Mouse (Mus musculus): ENCODE data around the gene Elf2.

DNA sequence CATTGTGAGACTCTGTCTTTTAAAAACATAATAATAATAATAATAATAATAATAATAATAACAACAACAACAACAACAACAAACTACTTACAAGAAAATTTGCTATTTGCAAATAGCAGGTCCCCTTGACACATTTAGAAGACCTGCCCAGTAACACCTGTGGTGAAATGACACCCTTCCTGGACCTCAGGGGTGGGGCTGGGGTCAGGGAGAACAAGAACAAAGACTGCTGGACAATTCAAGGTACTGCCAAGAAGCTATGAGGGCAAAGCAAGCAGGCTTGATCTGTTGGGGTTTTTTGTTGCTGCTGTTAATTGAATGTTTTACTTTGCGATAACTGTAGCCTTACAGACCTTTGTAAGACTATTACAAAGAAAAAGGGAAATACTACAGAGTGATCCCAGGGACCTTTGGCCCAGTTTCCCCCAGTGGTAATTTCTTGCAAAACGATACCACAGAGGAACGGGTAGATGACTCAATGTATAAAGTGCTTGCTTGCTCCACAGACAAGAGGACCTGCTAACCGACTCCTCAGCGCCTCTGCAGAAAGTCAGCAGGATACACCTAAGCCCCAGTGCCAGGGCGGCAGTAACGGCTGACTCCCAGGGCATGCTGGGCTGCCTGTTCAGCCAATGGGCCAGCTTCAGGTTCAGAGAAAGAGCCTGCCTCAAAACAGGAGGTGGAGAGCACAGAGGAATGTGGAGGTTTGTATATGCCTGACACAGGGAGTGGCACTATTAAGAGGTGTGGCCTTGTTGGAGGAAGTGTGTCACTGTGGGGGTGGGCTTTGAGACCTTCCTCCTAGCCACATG, 130.8 kb downstream of the Elf2 start:
- no peak for TF ChIP-seq HCFC1 (IDR thresholded peaks at IDR 0.05; ENCODE audit: borderline replicate concordance, insufficient read depth, low read length)
- no peak for TF ChIP-seq MAFK (IDR thresholded peaks at IDR 0.05; ENCODE audit: insufficient read depth, low read depth, low read length)

Measured in ES-E14 (cell line).